Mouse (Mus musculus) ES-E14 (cell line): ENCODE data around the gene Abcc10. TPM values are rescaled to one million over a fixed set of nuclear protein-coding genes. Genes with fewer than 3 reads are reported as not detected.

ENCODE experiments used
- DNase-seq: peaks from one replicate; pipeline ENCODE4 v3.0.0-alpha.2; 2013; ENCODE audit warnings: low read depth, low spot score
- H3K27ac ChIP-seq: 2 replicates; pipeline ENCODE4 v1.5.1; 2012; ENCODE audit warnings: low read depth, mild to moderate bottlenecking, low read length, moderate library complexity, mixed read lengths; ENCODE audit not compliant: poor library complexity, insufficient read depth, severe bottlenecking
- H3K36me3 ChIP-seq: 2 replicates; pipeline ENCODE4 v1.6.1; 2012; ENCODE audit warnings: mild to moderate bottlenecking, low read length, moderate library complexity, mixed read lengths; ENCODE audit not compliant: control insufficient read depth, poor library complexity, insufficient read depth, severe bottlenecking
- H3K4me1 ChIP-seq, 2 experiments: fragments of 150-350 bp in 1 of 2; sonication (generic) in 1 of 2; 2 replicates each; pipeline ENCODE4 v1.6.1; 2012; ENCODE audit warnings: low read length in 2 of 2, mild to moderate bottlenecking in 1 of 2, mixed read lengths in 1 of 2; ENCODE audit not compliant: control insufficient read depth in 2 of 2, insufficient read depth in 2 of 2, poor library complexity in 1 of 2
- H3K4me3 ChIP-seq, 2 experiments: fragments of 150-350 bp in 1 of 2; sonication (generic) in 1 of 2; 2 replicates each; pipeline ENCODE4 v1.5.1; 2012; ENCODE audit warnings: low read length in 2 of 2, low read depth in 1 of 2, mild to moderate bottlenecking in 1 of 2, mixed read lengths in 1 of 2; ENCODE audit not compliant: insufficient read depth in 1 of 2, poor library complexity in 1 of 2, severe bottlenecking in 1 of 2
- H3K9ac ChIP-seq: 2 replicates; pipeline ENCODE4 v1.6.1; 2012; ENCODE audit warnings: low read depth, mild to moderate bottlenecking, low read length, mixed read lengths; ENCODE audit not compliant: poor library complexity, insufficient read depth, severe bottlenecking
- H3K9me3 ChIP-seq: fragments of 150-350 bp; sonication (generic); 2 replicates; pipeline ENCODE4 v1.6.1; 2012; ENCODE audit warnings: low read depth, mild to moderate bottlenecking, low read length; ENCODE audit not compliant: control insufficient read depth, insufficient read depth
- CHD2 ChIP-seq: IDR thresholded peaks from 2 replicates; pipeline ENCODE4 v1.6.1; 2014; ENCODE audit warnings: mild to moderate bottlenecking, low read depth, low read length, inconsistent platforms
- HCFC1 ChIP-seq: IDR thresholded peaks from 2 replicates; pipeline ENCODE4 v1.6.1; 2012; ENCODE audit warnings: low read length, inconsistent platforms, borderline replicate concordance; ENCODE audit not compliant: insufficient read depth
- MAFK ChIP-seq: IDR thresholded peaks from 2 replicates; pipeline ENCODE4 v1.6.1; 2014; ENCODE audit warnings: mild to moderate bottlenecking, low read depth, low read length, inconsistent platforms; ENCODE audit not compliant: insufficient read depth
- ZC3H11A ChIP-seq: IDR thresholded peaks from 2 replicates; pipeline ENCODE4 v1.6.1; 2012; ENCODE audit warnings: low read depth, mild to moderate bottlenecking, inconsistent platforms, low read length, borderline replicate concordance
- ZNF384 ChIP-seq: IDR thresholded peaks from 2 replicates; pipeline ENCODE4 v1.6.1; 2012; ENCODE audit warnings: low read depth, low read length, inconsistent platforms
- in situ Hi-C, 2 experiments: fragments of 600-800 bp; cut with MboI; formaldehyde crosslinking; loops; one replicate each; pipeline ENCODE4 v1.15.1; 2025; ENCODE audit warnings: low sequenced_read_pairs in 2 of 2, inconsistent platforms in 1 of 2; ENCODE audit not compliant: unreplicated experiment in 2 of 2
- total RNA-seq: library from RNA; depleted of rRNA; stranded (reverse); fragments of 300-350 nt; gene quantifications from 2 replicates; pipeline ENCODE4 v1.2.3, GENCODE M21; 2012; rRNA removed

The Abcc10 gene
- 17.2 and 25.6 TPM in 2 replicates for total RNA-seq

- in situ Hi-C loops = no loop called here
Observed at GRCm38 (mm10) chr17:46327906-46328534, at the start of gene Abcc10. TSS of gene Abcc10 (minus strand) at chr17:46328352.

DNA sequence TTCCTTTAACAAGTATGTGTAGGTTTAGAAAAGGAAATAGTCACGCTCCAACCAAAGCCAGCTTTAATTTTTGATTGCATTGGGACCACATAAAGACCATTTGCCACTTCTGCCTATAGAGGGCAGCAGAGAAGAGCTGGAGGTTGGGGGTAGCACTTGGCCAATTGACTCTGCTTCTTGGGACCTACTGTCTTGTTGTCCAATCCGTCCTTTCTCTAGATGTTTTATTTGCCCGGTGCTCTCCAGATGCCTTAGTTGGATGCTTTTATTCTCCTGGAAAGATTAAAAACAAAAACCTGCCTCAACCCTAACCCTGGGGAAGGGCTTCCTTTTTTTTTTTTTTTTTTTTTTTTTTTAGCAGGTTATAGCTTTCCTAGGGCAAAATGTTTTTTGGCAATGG is 43.6 kb upstream of the Abcc10 start:
- no peaks in the 10 kb centered on the region for H3K36me3 ChIP-seq
- no peaks in the 10 kb centered on the region for H3K4me1 ChIP-seq
- H3K9ac ChIP-seq = no peak overlapping the region
- H3K9me3 ChIP-seq = no peaks in the 10 kb centered on the region; the same call in 1 of the 2 replicates
- DNase-seq = peak; percentile 47
- H3K4me3 ChIP-seq = no peak overlapping the region
- H3K27ac ChIP-seq = no peak overlapping the region
- in situ Hi-C loops = no loop called here
- no peak for TF ChIP-seq HCFC1
- no peak for TF ChIP-seq MAFK
- peak; percentile 51; the same call in 1 of the 2 replicates for TF ChIP-seq ZNF384

More at GRCm38 (mm10) chr17:46327906-46328534, at the start of gene Abcc10:
- Histone ChIP-seq H3K4me3 (peak within 1 kb of the TSS; percentile 81), H3K27ac (peak within 1 kb of the TSS; percentile 66; the same call in 1 of the 2 replicates), H3K9ac (peak within 1 kb of the TSS; percentile 85), H3K9me3 (no peaks in the 10 kb centered on the region), H3K4me1 (peaks cover 0 to 2% of the 10 kb centered on the region in 2 experiments; a peak in 1 of 4 replicates), H3K36me3 (peaks cover 9% of the 10 kb centered on the region; the same call in 1 of the 2 replicates)
- peak; percentile 92 for DNase-seq
- TF ChIP-seq HCFC1 (peak; percentile 53; the same call in 1 of the 2 replicates), ZC3H11A (no peak), MAFK (no peak), CHD2 (no peak), ZNF384 (no peak)

- Histone ChIP-seq H3K27ac (no peak overlapping the region), H3K9me3 (peaks cover 3% of the 10 kb centered on the region), H3K4me3 (no peak overlapping the region), H3K4me1 (no peaks in the 10 kb centered on the region), H3K36me3 (no peaks in the 10 kb centered on the region), H3K9ac (no peak overlapping the region)
- no peak for TF ChIP-seq ZC3H11A
- TF ChIP-seq ZNF384 = no peak
- TF ChIP-seq MAFK = no peak
- no peak for TF ChIP-seq HCFC1
- TF ChIP-seq CHD2 = no peak
- in situ Hi-C loops = no loop called here
- DNase-seq = no peak
Observed at GRCm38 (mm10) chr17:46351026-46351700, 23.0 kb upstream of the Abcc10 start.

DNA sequence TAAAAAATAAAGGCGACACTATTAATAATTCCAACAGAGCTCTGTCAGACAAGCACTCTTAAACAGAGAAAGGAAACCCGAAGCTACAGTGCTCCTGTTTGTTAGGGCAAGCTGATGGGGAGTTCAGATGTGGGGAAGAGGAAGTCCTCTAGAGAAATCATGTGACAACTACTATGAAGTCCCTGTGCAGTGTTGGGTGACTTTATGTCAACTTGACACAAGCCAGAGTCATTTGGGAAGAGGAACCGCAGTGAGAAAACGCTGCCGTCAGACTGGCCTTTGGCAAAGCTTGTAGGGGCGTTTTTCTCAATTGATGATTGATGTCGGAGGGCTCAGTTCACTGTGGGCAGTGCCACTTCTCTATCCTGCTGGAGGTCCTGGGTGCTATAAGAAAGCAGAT is 13.1 kb upstream of the Abcc10 start:
- TF ChIP-seq ZC3H11A = no peak
- Histone ChIP-seq H3K9ac (no peak overlapping the region), H3K4me1 (no peaks in the 10 kb centered on the region), H3K27ac (no peak overlapping the region), H3K36me3 (no peaks in the 10 kb centered on the region), H3K9me3 (0 out of 2 replicates have a peak, but pooled peaks cover 2% of the 10 kb centered on the region), H3K4me3 (no peak overlapping the region)
- in situ Hi-C loops = no loop called here
- DNase-seq = no peak
